Mouse (Mus musculus) ES-E14 (cell line): Measurements from ENCODE around the gene Tmub1. TPM values are rescaled to one million over a fixed set of nuclear protein-coding genes. Genes with fewer than 3 reads are reported as not detected.

Experiments used
- DNase-seq: peaks from one replicate; pipeline ENCODE4 v3.0.0-alpha.2; 2013; ENCODE audit warnings: low read depth, low spot score
- H3K27ac ChIP-seq: 2 replicates; pipeline ENCODE4 v1.5.1; 2012; ENCODE audit warnings: low read depth, mild to moderate bottlenecking, low read length, moderate library complexity, mixed read lengths; ENCODE audit not compliant: poor library complexity, insufficient read depth, severe bottlenecking
- H3K36me3 ChIP-seq: 2 replicates; pipeline ENCODE4 v1.6.1; 2012; ENCODE audit warnings: mild to moderate bottlenecking, low read length, moderate library complexity, mixed read lengths; ENCODE audit not compliant: control insufficient read depth, poor library complexity, insufficient read depth, severe bottlenecking
- H3K4me1 ChIP-seq, 2 experiments: fragments of 150-350 bp in 1 of 2; sonication (generic) in 1 of 2; 2 replicates each; pipeline ENCODE4 v1.6.1; 2012; ENCODE audit warnings: low read length in 2 of 2, mild to moderate bottlenecking in 1 of 2, mixed read lengths in 1 of 2; ENCODE audit not compliant: control insufficient read depth in 2 of 2, insufficient read depth in 2 of 2, poor library complexity in 1 of 2
- H3K4me3 ChIP-seq, 2 experiments: fragments of 150-350 bp in 1 of 2; sonication (generic) in 1 of 2; 2 replicates each; pipeline ENCODE4 v1.5.1; 2012; ENCODE audit warnings: low read length in 2 of 2, low read depth in 1 of 2, mild to moderate bottlenecking in 1 of 2, mixed read lengths in 1 of 2; ENCODE audit not compliant: insufficient read depth in 1 of 2, poor library complexity in 1 of 2, severe bottlenecking in 1 of 2
- H3K9ac ChIP-seq: 2 replicates; pipeline ENCODE4 v1.6.1; 2012; ENCODE audit warnings: low read depth, mild to moderate bottlenecking, low read length, mixed read lengths; ENCODE audit not compliant: poor library complexity, insufficient read depth, severe bottlenecking
- H3K9me3 ChIP-seq: fragments of 150-350 bp; sonication (generic); 2 replicates; pipeline ENCODE4 v1.6.1; 2012; ENCODE audit warnings: low read depth, mild to moderate bottlenecking, low read length; ENCODE audit not compliant: control insufficient read depth, insufficient read depth
- CHD2 ChIP-seq: IDR thresholded peaks from 2 replicates; pipeline ENCODE4 v1.6.1; 2014; ENCODE audit warnings: mild to moderate bottlenecking, low read depth, low read length, inconsistent platforms
- HCFC1 ChIP-seq: IDR thresholded peaks from 2 replicates; pipeline ENCODE4 v1.6.1; 2012; ENCODE audit warnings: low read length, inconsistent platforms, borderline replicate concordance; ENCODE audit not compliant: insufficient read depth
- MAFK ChIP-seq: IDR thresholded peaks from 2 replicates; pipeline ENCODE4 v1.6.1; 2014; ENCODE audit warnings: mild to moderate bottlenecking, low read depth, low read length, inconsistent platforms; ENCODE audit not compliant: insufficient read depth
- ZC3H11A ChIP-seq: IDR thresholded peaks from 2 replicates; pipeline ENCODE4 v1.6.1; 2012; ENCODE audit warnings: low read depth, mild to moderate bottlenecking, inconsistent platforms, low read length, borderline replicate concordance
- ZNF384 ChIP-seq: IDR thresholded peaks from 2 replicates; pipeline ENCODE4 v1.6.1; 2012; ENCODE audit warnings: low read depth, low read length, inconsistent platforms
- in situ Hi-C, 2 experiments: fragments of 600-800 bp; cut with MboI; formaldehyde crosslinking; loops; one replicate each; pipeline ENCODE4 v1.15.1; 2025; ENCODE audit warnings: low sequenced_read_pairs in 2 of 2, inconsistent platforms in 1 of 2; ENCODE audit not compliant: unreplicated experiment in 2 of 2
- total RNA-seq: library from RNA; depleted of rRNA; stranded (reverse); fragments of 300-350 nt; gene quantifications from 2 replicates; pipeline ENCODE4 v1.2.3, GENCODE M21; 2012

Tmub1 gene
- total RNA-seq, 1 experiment, result 7.8 TPM

DNA sequence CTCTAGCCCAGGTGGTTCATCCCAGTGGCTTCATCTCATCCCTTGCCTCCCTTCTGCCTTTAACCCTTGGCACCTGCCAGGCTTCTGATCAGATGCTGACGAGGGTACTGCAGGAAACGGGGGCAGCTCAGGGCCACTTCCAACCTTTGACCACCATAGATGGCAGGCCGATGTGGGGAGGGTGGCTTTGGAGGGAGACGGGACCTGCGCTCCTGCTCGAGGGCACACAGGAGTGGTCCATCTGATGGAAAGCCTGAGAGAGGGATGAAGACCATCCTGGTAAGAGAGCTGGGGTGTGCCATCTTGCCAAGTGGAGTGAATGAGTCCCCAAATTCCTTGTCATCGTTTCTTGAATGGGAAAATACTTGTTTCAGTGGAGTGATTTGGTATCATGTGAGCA lies 4.5 kb downstream of the Tmub1 start:
- in situ Hi-C loops, result no loop called here
- no peak overlapping the region for H3K9ac ChIP-seq
- peaks cover 5 to 21% of the 10 kb centered on the region in 2 experiments; a peak in 3 of 4 replicates for H3K4me1 ChIP-seq
- no peak overlapping the region for H3K4me3 ChIP-seq
- no peak for DNase-seq
- no peaks in the 10 kb centered on the region for H3K9me3 ChIP-seq
- peaks cover 34% of the 10 kb centered on the region for H3K36me3 ChIP-seq
- H3K27ac ChIP-seq, result no peak overlapping the region
- TF ChIP-seq ZNF384 (no peak), CHD2 (no peak), ZC3H11A (no peak), MAFK (no peak), HCFC1 (no peak)

GRCm38 (mm10) chr5:24442029-24442428 lies 5.6 kb downstream of the Tmub1 start:
- no peak for DNase-seq
- in situ Hi-C loops, result no loop called here
- Histone ChIP-seq H3K4me1 (peaks cover 5 to 18% of the 10 kb centered on the region in 2 experiments; a peak in 3 of 4 replicates), H3K36me3 (peaks cover 34% of the 10 kb centered on the region), H3K27ac (no peak overlapping the region), H3K4me3 (no peak overlapping the region), H3K9ac (no peak overlapping the region), H3K9me3 (no peaks in the 10 kb centered on the region)
- TF ChIP-seq CHD2, result no peak
- no peak for TF ChIP-seq ZNF384
- TF ChIP-seq MAFK, result no peak
- TF ChIP-seq HCFC1, result no peak
- no peak for TF ChIP-seq ZC3H11A

GRCm38 (mm10) chr5:24441187-24441586 lies 6.5 kb downstream of the Tmub1 start:
- in situ Hi-C loops, result no loop called here
- peaks cover 34% of the 10 kb centered on the region for H3K36me3 ChIP-seq

GRCm38 (mm10) chr5:24433993-24434392 lies 13.7 kb downstream of the Tmub1 start:
- Histone ChIP-seq H3K9ac (no peak overlapping the region), H3K4me1 (peaks cover 0 to 14% of the 10 kb centered on the region in 2 experiments; a peak in 1 of 4 replicates), H3K4me3 (0 out of 4 replicates have a peak overlapping the region, but pooled peaks of 1 of the 2 experiments have one; percentile 45), H3K27ac (no peak overlapping the region), H3K9me3 (no peaks in the 10 kb centered on the region), H3K36me3 (peaks cover 10% of the 10 kb centered on the region)
- in situ Hi-C loops, result no loop called here
- TF ChIP-seq MAFK, result no peak
- TF ChIP-seq ZNF384, result no peak
- no peak for TF ChIP-seq CHD2
- TF ChIP-seq ZC3H11A, result no peak
- no peak for TF ChIP-seq HCFC1
- DNase-seq, result no peak

More at GRCm38 (mm10) chr5:24441187-24441586, 6.5 kb downstream of the Tmub1 start:
- DNase-seq, result no peak
- Histone ChIP-seq H3K4me1 (peaks cover 2 to 18% of the 10 kb centered on the region in 2 experiments; a peak in 3 of 4 replicates), H3K4me3 (no peak overlapping the region), H3K27ac (no peak overlapping the region), H3K9ac (no peak overlapping the region), H3K9me3 (no peaks in the 10 kb centered on the region)
- TF ChIP-seq ZC3H11A, result no peak
- no peak for TF ChIP-seq HCFC1
- TF ChIP-seq CHD2, result no peak
- no peak for TF ChIP-seq ZNF384
- no peak for TF ChIP-seq MAFK

- no peak for TF ChIP-seq ZNF384
- TF ChIP-seq HCFC1, result no peak
- no peak for TF ChIP-seq CHD2
- TF ChIP-seq ZC3H11A, result no peak
- no peak for TF ChIP-seq MAFK
- peaks cover 10% of the 10 kb centered on the region for H3K36me3 ChIP-seq
- H3K27ac ChIP-seq, result no peak overlapping the region
- in situ Hi-C loops, result no loop called here
- DNase-seq, result no peak
- no peak overlapping the region for H3K9ac ChIP-seq
- H3K9me3 ChIP-seq, result no peaks in the 10 kb centered on the region
- H3K4me1 ChIP-seq, result peaks cover 4 to 28% of the 10 kb centered on the region in 2 experiments; a peak in 2 of 4 replicates
- H3K4me3 ChIP-seq, result peak overlapping the region; percentile 35 to 57; a peak in 2 of 4 replicates
Measured at GRCm38 (mm10) chr5:24428596-24428995, 19.1 kb downstream of the Tmub1 start.
